ENCODE assay signal across 12 mouse cellular contexts in genomic region chr13:22039364-22039763, GRCm38 (mm10). TPM values are rescaled to one million over a fixed set of nuclear protein-coding genes. Genes with fewer than 3 reads are reported as not detected.
DNase-seq lines count a peak whose midpoint lies in the region; ATAC-seq and TF ChIP-seq lines count a peak whose summit lies in the region.
"Had no signal": no experiment of that assay in that cellular context is flagged by ENCODE, and none has a peak within 500 bp of the region (broad histone marks: within the 10 kb centered on the region; RNA-seq: fewer than 3 reads in every experiment).

No protein-coding gene starts in this region.

- WGBS in hindbrain, embryonic 10.5 days: 63% methylated on average over 5 of the region's 5 CpGs
- 74% methylated on average over 5 of the region's 5 CpGs for WGBS in hindbrain, embryonic 13.5 days
- WGBS in midbrain, embryonic 12.5 days: 63% methylated on average over 5 of the region's 5 CpGs
- WGBS in midbrain, postnatal 0 days: 65% methylated on average over 5 of the region's 5 CpGs
- WGBS in embryonic facial prominence, embryonic 15.5 days: 49% methylated on average over 5 of the region's 5 CpGs
- WGBS in liver, postnatal 0 days (ENCODE audit: insufficient replicate concordance): 64% methylated on average over 5 of the region's 5 CpGs

- H3K4me1 ChIP-seq in hindbrain, embryonic 10.5 days (replicated peaks): peaks cover 45% of the 10 kb centered on the region
- peaks cover 36% of the 10 kb centered on the region for H3K4me1 ChIP-seq in hindbrain, embryonic 13.5 days (replicated peaks)
- H3K4me1 ChIP-seq in midbrain, embryonic 12.5 days: peaks cover 34% of the 10 kb centered on the region
- H3K4me1 ChIP-seq in midbrain, postnatal 0 days (ENCODE audit: insufficient read depth, low read length): peaks cover 14% of the 10 kb centered on the region
- H3K4me1 ChIP-seq in embryonic facial prominence, embryonic 15.5 days: peaks cover 32% of the 10 kb centered on the region
- peaks cover 18% of the 10 kb centered on the region for H3K4me1 ChIP-seq in liver, postnatal 0 days (ENCODE audit: insufficient read depth)

- no peak overlapping the region for H3K4me2 ChIP-seq in hindbrain, embryonic 13.5 days
- no peak overlapping the region for H3K4me2 ChIP-seq in midbrain, embryonic 12.5 days (replicated peaks)
- H3K4me2 ChIP-seq in midbrain, postnatal 0 days (ENCODE audit: low read depth, low read length, poor library complexity, severe bottlenecking): no peak overlapping the region
- H3K4me2 ChIP-seq in embryonic facial prominence, embryonic 15.5 days (replicated peaks): peak overlapping the region; percentile 60; the same call in 1 of the 2 replicates
- peak overlapping the region; percentile 80 for H3K4me2 ChIP-seq in liver, postnatal 0 days (ENCODE audit: low read depth, low read length)

- H3K9me3 ChIP-seq in hindbrain, embryonic 10.5 days: no peaks in the 10 kb centered on the region
- H3K9me3 ChIP-seq in hindbrain, embryonic 13.5 days: no peaks in the 10 kb centered on the region
- no peaks in the 10 kb centered on the region for H3K9me3 ChIP-seq in midbrain, embryonic 12.5 days
- H3K9me3 ChIP-seq in midbrain, postnatal 0 days (ENCODE audit: low read length): no peaks in the 10 kb centered on the region
- no peaks in the 10 kb centered on the region for H3K9me3 ChIP-seq in embryonic facial prominence, embryonic 15.5 days (replicated peaks)
- H3K9me3 ChIP-seq in liver, postnatal 0 days (ENCODE audit: low read length): no peaks in the 10 kb centered on the region

- DNase-seq in hindbrain, embryonic 10.5 days (ENCODE audit: low spot score): no peak
- no peak for DNase-seq in midbrain, postnatal 0 days (ENCODE audit: low spot score)
- DNase-seq in liver, postnatal 0 days: no peak
- no peak for DNase-seq in urinary bladder, postnatal 14 days (ENCODE audit: low spot score)
- DNase-seq: cerebellum, postnatal 14 days; gastrocnemius, postnatal 36 days; kidney, postnatal 14 days had no signal

- no peak for ATAC-seq in hindbrain, embryonic 13.5 days (ENCODE audit: low FRiP score)
- ATAC-seq in midbrain, embryonic 12.5 days (ENCODE audit: low FRiP score, low read depth): no peak
- ATAC-seq in midbrain, postnatal 0 days (ENCODE audit: low FRiP score): no peak
- no peak for ATAC-seq in embryonic facial prominence, embryonic 15.5 days (ENCODE audit: insufficient number of reproducible peaks, low FRiP score, low TSS enrichment, low read depth)
- ATAC-seq in liver, postnatal 0 days: no peak
- no peak for ATAC-seq in megakaryocyte-erythroid progenitor cell, adult 5-6 weeks (replicated peaks; ENCODE audit: low FRiP score, low TSS enrichment, poor library complexity, severe bottlenecking)

- no peaks in the 10 kb centered on the region for H3K36me3 ChIP-seq in hindbrain, embryonic 10.5 days
- H3K36me3 ChIP-seq in hindbrain, embryonic 13.5 days: no peaks in the 10 kb centered on the region
- no peaks in the 10 kb centered on the region for H3K36me3 ChIP-seq in midbrain, embryonic 12.5 days
- H3K36me3 ChIP-seq in midbrain, postnatal 0 days (ENCODE audit: insufficient read depth, low read length): no peaks in the 10 kb centered on the region
- no peaks in the 10 kb centered on the region for H3K36me3 ChIP-seq in embryonic facial prominence, embryonic 15.5 days
- H3K36me3 ChIP-seq in liver, postnatal 0 days (replicated peaks; ENCODE audit: insufficient read depth, low read length): no peaks in the 10 kb centered on the region

- no peak for TF ChIP-seq EP300 in liver, postnatal 0 days (IDR thresholded peaks at IDR 0.05; ENCODE audit: low read depth)

- no peaks in the 10 kb centered on the region for H3K27me3 ChIP-seq in hindbrain, embryonic 10.5 days (ENCODE audit: insufficient read depth, poor library complexity, severe bottlenecking)
- H3K27me3 ChIP-seq in hindbrain, embryonic 13.5 days: no peaks in the 10 kb centered on the region
- H3K27me3 ChIP-seq in midbrain, embryonic 12.5 days: no peaks in the 10 kb centered on the region
- no peaks in the 10 kb centered on the region for H3K27me3 ChIP-seq in midbrain, postnatal 0 days (ENCODE audit: insufficient read depth, low read length)
- H3K27me3 ChIP-seq in embryonic facial prominence, embryonic 15.5 days: no peaks in the 10 kb centered on the region
- H3K27me3 ChIP-seq in liver, postnatal 0 days (ENCODE audit: insufficient read depth, low read length): no peaks in the 10 kb centered on the region

- H3K9ac ChIP-seq in hindbrain, embryonic 13.5 days: no peak overlapping the region
- H3K9ac ChIP-seq in midbrain, embryonic 12.5 days (replicated peaks): no peak overlapping the region
- H3K9ac ChIP-seq in midbrain, postnatal 0 days (replicated peaks; ENCODE audit: low read length, poor library complexity, severe bottlenecking): no peak overlapping the region
- no peak overlapping the region for H3K9ac ChIP-seq in embryonic facial prominence, embryonic 15.5 days
- H3K9ac ChIP-seq in liver, postnatal 0 days (replicated peaks): no peak overlapping the region; the same call in 1 of the 2 replicates

- peak overlapping the region; percentile 94 for H3K27ac ChIP-seq in hindbrain, embryonic 10.5 days
- no peak overlapping the region for H3K27ac ChIP-seq in hindbrain, embryonic 13.5 days
- 0 out of 2 replicates have a peak overlapping the region, but pooled peaks have one; percentile 89 for H3K27ac ChIP-seq in midbrain, embryonic 12.5 days (replicated peaks)
- H3K27ac ChIP-seq in midbrain, postnatal 0 days (ENCODE audit: low read depth, low read length): no peak overlapping the region
- 0 out of 2 replicates have a peak overlapping the region, but pooled peaks have one; percentile 94 for H3K27ac ChIP-seq in embryonic facial prominence, embryonic 15.5 days (replicated peaks)
- peak overlapping the region; percentile 96 for H3K27ac ChIP-seq in liver, postnatal 0 days (ENCODE audit: low read depth)

- peak overlapping the region; percentile 57; the same call in 1 of the 2 replicates for H3K4me3 ChIP-seq in hindbrain, embryonic 10.5 days
- no peak overlapping the region for H3K4me3 ChIP-seq in hindbrain, embryonic 13.5 days
- no peak overlapping the region for H3K4me3 ChIP-seq in midbrain, embryonic 12.5 days
- no peak overlapping the region for H3K4me3 ChIP-seq in midbrain, postnatal 0 days (ENCODE audit: low read depth, low read length)
- H3K4me3 ChIP-seq in embryonic facial prominence, embryonic 15.5 days (replicated peaks): no peak overlapping the region
- peak overlapping the region; percentile 54; the same call in 1 of the 2 replicates for H3K4me3 ChIP-seq in liver, postnatal 0 days (ENCODE audit: low read depth, low read length)

- no peak for TF ChIP-seq CTCF in midbrain, postnatal 0 days (IDR thresholded peaks at IDR 0.05)
- no peak for TF ChIP-seq CTCF in liver, postnatal 0 days (IDR thresholded peaks at IDR 0.05; ENCODE audit: low read depth)

RNA-seq across cellular contexts. Expression of gene Hist1h4i, which starts 1.8 kb away (rescaled TPM):
- polyA plus RNA-seq in hindbrain, embryonic 10.5 days (2016; fragmentation: Nextera tagmentation; extraction: Ambion mirVana): 33.6 and 41.8 TPM in 2 replicates
- 12.2 and 12.9 TPM in 2 replicates for polyA plus RNA-seq in hindbrain, embryonic 13.5 days (2015; fragmentation: Nextera tagmentation; extraction: Ambion mirVana)
- 34.4 and 38.6 TPM in 2 replicates for polyA plus RNA-seq in midbrain, embryonic 12.5 days (2016; fragmentation: Nextera tagmentation; extraction: Ambion mirVana)
- 10.0 and 19.2 TPM in 2 replicates for total RNA-seq in midbrain, postnatal 0 days (2014; rRNA removed)
- polyA plus RNA-seq in midbrain, postnatal 0 days (2015; fragmentation: Nextera tagmentation; extraction: Ambion mirVana): 2.2 and 2.5 TPM in 2 replicates
- 17.5 and 20.6 TPM in 2 replicates for polyA plus RNA-seq in embryonic facial prominence, embryonic 15.5 days (2015; fragmentation: Nextera tagmentation; extraction: Ambion mirVana)
- 18.0 and 18.3 TPM in 2 replicates for polyA plus RNA-seq in liver, postnatal 0 days (2015; fragmentation: Nextera tagmentation; extraction: Ambion mirVana)
- total RNA-seq in megakaryocyte-erythroid progenitor cell, adult 5-6 weeks (2014; fragmentation: Nextera tagmentation): 56.5 and 110 TPM in 2 replicates
- total RNA-seq in megakaryocyte-erythroid progenitor cell, adult 5-6 weeks (2017): 136 and 141 TPM in 2 replicates

RNA-seq across cellular contexts. Expression of gene Hist1h2ag, which starts 3.4 kb away (rescaled TPM):
- 63.1 and 65.4 TPM in 2 replicates for polyA plus RNA-seq in hindbrain, embryonic 10.5 days (2016; fragmentation: Nextera tagmentation; extraction: Ambion mirVana)
- polyA plus RNA-seq in hindbrain, embryonic 13.5 days (2015; fragmentation: Nextera tagmentation; extraction: Ambion mirVana): 11.9 and 17.6 TPM in 2 replicates
- polyA plus RNA-seq in midbrain, embryonic 12.5 days (2016; fragmentation: Nextera tagmentation; extraction: Ambion mirVana): 62.2 and 69.7 TPM in 2 replicates
- 84.2 and 252 TPM in 2 replicates for total RNA-seq in midbrain, postnatal 0 days (2014; rRNA removed)
- polyA plus RNA-seq in midbrain, postnatal 0 days (2015; fragmentation: Nextera tagmentation; extraction: Ambion mirVana): 2.5 TPM in 1 of 2 replicates, not detected in the other
- 33.6 and 33.8 TPM in 2 replicates for polyA plus RNA-seq in embryonic facial prominence, embryonic 15.5 days (2015; fragmentation: Nextera tagmentation; extraction: Ambion mirVana)
- polyA plus RNA-seq in liver, postnatal 0 days (2015; fragmentation: Nextera tagmentation; extraction: Ambion mirVana): 7.4 and 9.4 TPM in 2 replicates
- 19.5 and 69.6 TPM in 2 replicates for total RNA-seq in megakaryocyte-erythroid progenitor cell, adult 5-6 weeks (2014; fragmentation: Nextera tagmentation)
- total RNA-seq in megakaryocyte-erythroid progenitor cell, adult 5-6 weeks (2017): 882 and 1,306 TPM in 2 replicates

RNA-seq across cellular contexts. Expression of gene Hist1h2bj, which starts 3.6 kb away (rescaled TPM):
- 12.6 and 15.5 TPM in 2 replicates for polyA plus RNA-seq in hindbrain, embryonic 10.5 days (2016; fragmentation: Nextera tagmentation; extraction: Ambion mirVana)
- 1.8 and 5.0 TPM in 2 replicates for polyA plus RNA-seq in hindbrain, embryonic 13.5 days (2015; fragmentation: Nextera tagmentation; extraction: Ambion mirVana)
- 13.1 and 15.4 TPM in 2 replicates for polyA plus RNA-seq in midbrain, embryonic 12.5 days (2016; fragmentation: Nextera tagmentation; extraction: Ambion mirVana)
- 161 and 335 TPM in 2 replicates for total RNA-seq in midbrain, postnatal 0 days (2014; rRNA removed)
- 2.7 and 3.2 TPM in 2 replicates for polyA plus RNA-seq in midbrain, postnatal 0 days (2015; fragmentation: Nextera tagmentation; extraction: Ambion mirVana)
- polyA plus RNA-seq in embryonic facial prominence, embryonic 15.5 days (2015; fragmentation: Nextera tagmentation; extraction: Ambion mirVana): 5.7 and 6.9 TPM in 2 replicates
- polyA plus RNA-seq in liver, postnatal 0 days (2015; fragmentation: Nextera tagmentation; extraction: Ambion mirVana): 5.1 and 5.3 TPM in 2 replicates
- 238 and 405 TPM in 2 replicates for total RNA-seq in megakaryocyte-erythroid progenitor cell, adult 5-6 weeks (2014; fragmentation: Nextera tagmentation)
- total RNA-seq in megakaryocyte-erythroid progenitor cell, adult 5-6 weeks (2017): 313 and 664 TPM in 2 replicates

RNA-seq across cellular contexts. Expression of gene Hist1h2bk, which starts 3.7 kb away (rescaled TPM):
- polyA plus RNA-seq in hindbrain, embryonic 10.5 days (2016; fragmentation: Nextera tagmentation; extraction: Ambion mirVana): 6.6 and 6.9 TPM in 2 replicates
- 0.84 and 3.1 TPM in 2 replicates for polyA plus RNA-seq in hindbrain, embryonic 13.5 days (2015; fragmentation: Nextera tagmentation; extraction: Ambion mirVana)
- polyA plus RNA-seq in midbrain, embryonic 12.5 days (2016; fragmentation: Nextera tagmentation; extraction: Ambion mirVana): 7.2 and 8.1 TPM in 2 replicates
- total RNA-seq in midbrain, postnatal 0 days (2014; rRNA removed): 112 and 321 TPM in 2 replicates
- not detected in 2 replicates for polyA plus RNA-seq in midbrain, postnatal 0 days (2015; fragmentation: Nextera tagmentation; extraction: Ambion mirVana)
- 3.1 and 4.0 TPM in 2 replicates for polyA plus RNA-seq in embryonic facial prominence, embryonic 15.5 days (2015; fragmentation: Nextera tagmentation; extraction: Ambion mirVana)
- polyA plus RNA-seq in liver, postnatal 0 days (2015; fragmentation: Nextera tagmentation; extraction: Ambion mirVana): 1.7 and 2.2 TPM in 2 replicates
- 142 and 423 TPM in 2 replicates for total RNA-seq in megakaryocyte-erythroid progenitor cell, adult 5-6 weeks (2014; fragmentation: Nextera tagmentation)
- 812 and 1,118 TPM in 2 replicates for total RNA-seq in megakaryocyte-erythroid progenitor cell, adult 5-6 weeks (2017)
- polyA plus RNA-seq: neural tube, embryonic 14.5 days had no signal

RNA-seq across cellular contexts. Expression of gene Hist1h2ah, which starts 4.0 kb away (rescaled TPM):
- 5.5 and 11.0 TPM in 2 replicates for polyA plus RNA-seq in hindbrain, embryonic 10.5 days (2016; fragmentation: Nextera tagmentation; extraction: Ambion mirVana)
- 1.9 TPM in 1 of 2 replicates, not detected in the other for polyA plus RNA-seq in hindbrain, embryonic 13.5 days (2015; fragmentation: Nextera tagmentation; extraction: Ambion mirVana)
- 10.1 and 11.3 TPM in 2 replicates for polyA plus RNA-seq in midbrain, embryonic 12.5 days (2016; fragmentation: Nextera tagmentation; extraction: Ambion mirVana)
- 4.5 and 62.6 TPM in 2 replicates for total RNA-seq in midbrain, postnatal 0 days (2014; rRNA removed)
- polyA plus RNA-seq in midbrain, postnatal 0 days (2015; fragmentation: Nextera tagmentation; extraction: Ambion mirVana): 6.9 TPM in 1 of 2 replicates, not detected in the other
- polyA plus RNA-seq in embryonic facial prominence, embryonic 15.5 days (2015; fragmentation: Nextera tagmentation; extraction: Ambion mirVana): 2.8 and 17.2 TPM in 2 replicates
- 8.6 and 9.9 TPM in 2 replicates for polyA plus RNA-seq in liver, postnatal 0 days (2015; fragmentation: Nextera tagmentation; extraction: Ambion mirVana)
- 11.1 TPM in 1 of 2 replicates, not detected in the other for total RNA-seq in megakaryocyte-erythroid progenitor cell, adult 5-6 weeks (2014; fragmentation: Nextera tagmentation)
- 482 and 578 TPM in 2 replicates for total RNA-seq in megakaryocyte-erythroid progenitor cell, adult 5-6 weeks (2017)
- polyA plus RNA-seq: neural tube, embryonic 14.5 days had no signal

Comparison
In these comparisons a context has a peak if more than half of its experiments do, and no peak if none do; other contexts are left out.
1. H3K27ac ChIP-seq: peak in hindbrain, embryonic 10.5 days (single experiment), midbrain, embryonic 12.5 days (single experiment), embryonic facial prominence, embryonic 15.5 days (single experiment) and liver, postnatal 0 days (single experiment); none in hindbrain, embryonic 13.5 days (single experiment) and midbrain, postnatal 0 days (single experiment).
2. H3K4me3 ChIP-seq: peak in hindbrain, embryonic 10.5 days (single experiment) and liver, postnatal 0 days (single experiment); none in hindbrain, embryonic 13.5 days (single experiment), midbrain, embryonic 12.5 days (single experiment), midbrain, postnatal 0 days (single experiment) and embryonic facial prominence, embryonic 15.5 days (single experiment).
3. H3K4me2 ChIP-seq: peak in embryonic facial prominence, embryonic 15.5 days (single experiment) and liver, postnatal 0 days (single experiment); none in hindbrain, embryonic 13.5 days (single experiment), midbrain, embryonic 12.5 days (single experiment) and midbrain, postnatal 0 days (single experiment).